Mouse (Mus musculus) heart, adult 2 months (tissue): ENCODE measurements around the gene Mfsd2a.

Experiments used
- CTCF ChIP-seq: fragments of 200-600 bp; IDR thresholded peaks from 2 replicates; pipeline ENCODE4 v1.8.1; 2022; ENCODE audit warnings: antibody characterized with exemption, mild to moderate bottlenecking, moderate library complexity
- POLR2A ChIP-seq: fragments of 200-500 bp; IDR thresholded peaks from 2 replicates; pipeline ENCODE4 v1.6.1; 2011; ENCODE audit warnings: mild to moderate bottlenecking, low read depth, low read length, control low read depth; ENCODE audit not compliant: insufficient read depth

DNA sequence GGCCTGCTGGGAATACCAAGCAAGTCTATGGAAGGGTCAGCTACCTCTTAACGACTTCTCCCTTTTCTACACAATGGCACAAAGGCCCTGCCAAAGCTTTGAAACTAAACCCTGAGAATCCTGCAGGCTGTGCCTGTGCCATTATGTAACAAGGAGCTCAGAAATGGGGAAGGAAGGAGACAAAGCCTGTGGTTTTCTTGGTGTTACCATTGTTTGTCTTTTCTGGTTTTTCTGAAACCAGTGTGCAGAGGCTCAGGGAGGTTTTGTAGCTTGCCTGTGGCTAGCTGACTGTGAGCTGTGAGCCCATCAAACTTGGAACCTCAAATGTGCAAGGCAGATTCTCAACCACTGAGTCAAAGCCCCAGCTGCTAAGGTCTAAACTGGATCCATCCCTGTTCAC, 38.1 kb downstream of the Mfsd2a start:
- TF ChIP-seq POLR2A (no peak), CTCF (no peak)
